Mouse (Mus musculus) intestine, embryonic 16.5 days (tissue): ENCODE data around the gene 1810055G02Rik. TPM values are rescaled to one million over a fixed set of nuclear protein-coding genes. Genes with fewer than 3 reads are reported as not detected.

Experiments
- ATAC-seq: fragments of 200-750 bp; cut with Nextera tagmentation; 2 replicates; pipeline ENCODE4 v1.8.0; 2017; ENCODE audit warnings: moderate TSS enrichment, moderate library complexity
- H3K27ac ChIP-seq: fragments of 300-500 bp; sonication (generic); 2 replicates; pipeline ENCODE4 v1.5.1; 2014; ENCODE audit warnings: mild to moderate bottlenecking, low read length
- H3K27me3 ChIP-seq: fragments of 300-500 bp; sonication (generic); replicated peaks from 2 replicates; pipeline ENCODE4 v1.6.1; 2014; ENCODE audit warnings: low read length, control low read depth, mixed read lengths; ENCODE audit not compliant: control insufficient read depth, insufficient read depth
- H3K36me3 ChIP-seq: fragments of 300-500 bp; sonication (generic); 2 replicates; pipeline ENCODE4 v1.6.1; 2014; ENCODE audit warnings: low read length, control low read depth; ENCODE audit not compliant: control insufficient read depth, insufficient read depth
- H3K4me1 ChIP-seq: fragments of 300-500 bp; sonication (generic); 2 replicates; pipeline ENCODE4 v1.6.1; 2014; ENCODE audit warnings: low read length, control low read depth, mixed read lengths; ENCODE audit not compliant: control insufficient read depth, insufficient read depth
- H3K4me2 ChIP-seq: fragments of 300-500 bp; sonication (generic); 2 replicates; pipeline ENCODE4 v1.6.1; 2014; ENCODE audit warnings: low read depth, low read length, control low read depth
- H3K4me3 ChIP-seq: fragments of 300-500 bp; sonication (generic); 2 replicates; pipeline ENCODE4 v1.5.1; 2014; ENCODE audit warnings: mild to moderate bottlenecking, low read length
- H3K9ac ChIP-seq: fragments of 300-500 bp; sonication (generic); 2 replicates; pipeline ENCODE4 v1.6.1; 2014; ENCODE audit warnings: low read depth, low read length
- H3K9me3 ChIP-seq: fragments of 300-500 bp; sonication (generic); 2 replicates; pipeline ENCODE4 v1.6.1; 2016; ENCODE audit warnings: low read length, control low read depth; ENCODE audit not compliant: control insufficient read depth
- WGBS: fragments of 180-500 bp; shearing (Covaris S2); extraction: QIAGEN DNeasy Blood & Tissue Kit; methylation state at CpG from one replicate; pipeline ENCODE4 v1.1.7; 2014; 5-methylcytosine and 5-hydroxymethylcytosine counted together
- polyA plus RNA-seq: library from polyadenylated mRNA; unstranded; fragments of >200 nt; fragmentation: Nextera tagmentation; extraction: Ambion mirVana; gene quantifications from 2 replicates; pipeline ENCODE4 v1.2.1, GENCODE M21; 2015

1810055G02Rik gene
- 53.8 and 65.6 TPM in 2 replicates for polyA plus RNA-seq

DNA sequence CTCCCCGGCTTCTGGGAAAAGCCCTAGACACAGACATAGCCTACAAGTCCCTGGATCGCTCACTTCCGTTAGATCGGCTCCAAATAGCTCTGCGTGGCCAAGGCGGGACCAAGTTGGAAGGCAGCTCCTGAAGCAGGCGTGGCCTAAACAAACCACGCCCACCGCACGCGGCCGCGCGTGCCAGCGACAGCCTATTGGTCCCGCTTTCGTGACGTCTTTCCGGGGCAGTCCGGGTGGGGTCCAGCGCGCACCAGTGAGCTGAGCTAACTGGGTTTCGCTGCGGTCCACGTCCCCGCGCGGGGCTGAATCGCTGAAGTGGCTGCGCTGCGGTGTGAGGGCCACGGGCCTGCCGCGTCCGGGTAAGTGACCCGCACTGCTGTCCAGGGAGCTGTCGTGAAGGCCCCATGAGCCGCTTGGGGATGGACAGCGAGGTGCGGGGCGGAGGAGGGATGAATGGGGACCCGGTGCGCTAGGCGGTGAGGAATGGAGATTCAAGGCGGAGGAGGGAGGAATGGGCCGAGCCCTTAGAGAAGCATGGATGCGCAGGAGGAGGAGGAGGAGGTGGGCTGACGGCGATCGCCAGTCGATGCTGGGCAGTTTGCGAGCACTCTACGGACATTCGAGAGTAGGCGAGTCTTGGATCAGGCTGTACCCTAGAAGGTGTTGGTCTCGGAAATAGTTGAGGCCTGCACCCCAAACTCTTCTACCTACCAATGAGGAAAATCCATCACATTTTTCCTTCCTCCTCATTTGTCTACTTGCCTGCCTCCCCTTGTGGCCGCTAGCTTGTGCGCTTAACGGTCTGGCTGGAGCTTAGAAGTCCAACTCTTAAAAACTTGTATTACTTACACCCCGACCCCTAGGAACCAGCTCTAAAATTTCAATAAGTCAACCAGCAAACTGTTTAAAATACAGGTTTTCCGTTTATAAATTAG is at the start of gene 1810055G02Rik:
TSS of gene 1810055G02Rik (plus strand) at position 216 of the 935 bp plus-strand sequence.
- Histone ChIP-seq H3K9ac (peak within 1 kb of the TSS; percentile 88), H3K4me3 (peak within 1 kb of the TSS; percentile 84), H3K27ac (peak within 1 kb of the TSS; percentile 91), H3K4me2 (peak within 1 kb of the TSS; percentile 79), H3K27me3 (no peaks in the 10 kb centered on the region), H3K4me1 (peaks cover 11% of the 10 kb centered on the region; the same call in 1 of the 2 replicates), H3K36me3 (no peaks in the 10 kb centered on the region), H3K9me3 (no peaks in the 10 kb centered on the region)
- under 1% methylated on average over 61 of the region's 61 CpGs for WGBS
- peak; percentile 97 for ATAC-seq

DNA sequence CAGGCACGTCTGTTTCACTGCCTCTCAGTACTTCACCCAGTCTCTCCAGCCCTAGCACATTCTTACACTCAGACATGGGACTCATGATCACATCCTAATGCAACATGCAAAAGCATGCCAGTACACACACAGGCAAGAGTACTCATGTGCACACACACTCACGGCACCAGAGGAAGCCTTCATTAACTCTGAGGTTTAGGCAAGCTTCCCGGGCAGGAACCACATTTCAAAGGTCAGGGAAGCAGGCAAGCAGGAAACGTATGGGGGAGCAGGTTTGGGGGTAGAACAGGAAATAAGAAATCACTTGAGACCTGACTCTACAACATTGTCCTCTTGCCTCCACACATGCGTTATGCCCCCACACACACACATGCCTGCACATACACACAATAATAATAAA is 42.6 kb upstream of the 1810055G02Rik start:
- WGBS: 25% methylated on average over 5 of the region's 5 CpGs
- peaks cover 47% of the 10 kb centered on the region for H3K4me1 ChIP-seq
- peak; percentile 19 for ATAC-seq

DNA sequence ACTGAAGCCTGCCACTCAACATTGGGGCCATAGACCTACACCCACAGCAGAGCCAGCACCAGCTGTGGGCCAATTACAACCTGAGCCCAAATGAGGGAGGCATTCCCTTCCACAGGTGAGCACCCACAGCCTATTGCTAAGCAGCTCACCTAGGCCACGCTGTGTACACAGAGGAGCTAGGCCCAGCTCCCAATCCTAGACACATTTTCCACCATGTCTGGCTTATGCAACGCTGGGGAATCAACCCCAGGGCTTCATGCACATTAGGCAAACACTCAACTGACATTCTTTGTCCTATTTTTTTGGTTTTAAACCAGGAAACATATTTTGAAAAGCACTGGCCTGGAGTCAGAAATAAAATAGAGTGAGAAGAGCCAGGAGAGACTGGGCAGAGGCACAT is 41.5 kb upstream of the 1810055G02Rik start:
- Histone ChIP-seq H3K36me3 (no peaks in the 10 kb centered on the region), H3K4me3 (no peak overlapping the region), H3K4me2 (no peak overlapping the region), H3K9me3 (no peaks in the 10 kb centered on the region), H3K27ac (0 out of 2 replicates have a peak overlapping the region, but pooled peaks have one; percentile 42), H3K4me1 (peaks cover 48% of the 10 kb centered on the region), H3K9ac (no peak overlapping the region), H3K27me3 (no peaks in the 10 kb centered on the region)
- WGBS: 79% methylated on average over 2 of the region's 2 CpGs
- no peak for ATAC-seq

More for the DNA sequence above, 42.6 kb upstream of the 1810055G02Rik start:
- Histone ChIP-seq H3K4me2 (no peak overlapping the region), H3K27ac (peak overlapping the region; percentile 42), H3K9ac (no peak overlapping the region), H3K4me3 (no peak overlapping the region), H3K9me3 (no peaks in the 10 kb centered on the region), H3K36me3 (no peaks in the 10 kb centered on the region), H3K27me3 (no peaks in the 10 kb centered on the region)

DNA sequence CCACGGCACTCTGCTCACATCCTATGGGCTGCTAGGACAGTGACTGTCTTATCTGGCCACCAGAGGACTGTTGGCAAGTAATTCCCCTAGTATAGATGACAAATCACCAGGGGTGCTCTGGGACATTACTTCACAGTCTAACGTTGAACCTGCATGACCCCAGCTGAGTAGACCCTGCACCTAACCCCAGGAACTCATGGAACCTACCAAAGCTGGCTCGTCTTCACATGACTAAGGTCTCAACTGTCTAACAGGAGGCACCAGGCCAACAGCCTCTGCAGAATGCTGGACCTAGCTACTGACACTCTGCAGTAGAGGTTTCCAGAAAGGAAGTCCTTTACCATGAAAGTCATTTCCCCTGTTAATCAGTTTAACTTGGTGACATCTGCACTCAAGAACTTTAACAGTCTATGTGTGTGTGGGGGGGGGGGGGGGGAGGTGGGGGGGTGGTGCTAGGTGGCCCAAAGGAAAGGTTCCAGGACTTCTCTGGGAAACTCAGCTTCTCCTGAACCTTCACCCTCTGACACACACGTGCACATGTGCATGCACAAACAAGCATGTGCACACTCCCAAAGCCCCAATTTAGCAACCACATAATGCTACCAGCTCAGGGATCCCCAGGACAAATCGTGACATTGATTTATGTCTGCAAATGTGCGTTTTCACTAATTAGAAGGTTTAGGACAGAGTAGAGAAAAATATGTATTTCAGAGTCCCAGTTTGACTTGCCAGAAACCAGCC is 40.8 kb upstream of the 1810055G02Rik start:
- H3K27ac ChIP-seq: 0 out of 2 replicates have a peak overlapping the region, but pooled peaks have one; percentile 10
- ATAC-seq: no peak

DNA sequence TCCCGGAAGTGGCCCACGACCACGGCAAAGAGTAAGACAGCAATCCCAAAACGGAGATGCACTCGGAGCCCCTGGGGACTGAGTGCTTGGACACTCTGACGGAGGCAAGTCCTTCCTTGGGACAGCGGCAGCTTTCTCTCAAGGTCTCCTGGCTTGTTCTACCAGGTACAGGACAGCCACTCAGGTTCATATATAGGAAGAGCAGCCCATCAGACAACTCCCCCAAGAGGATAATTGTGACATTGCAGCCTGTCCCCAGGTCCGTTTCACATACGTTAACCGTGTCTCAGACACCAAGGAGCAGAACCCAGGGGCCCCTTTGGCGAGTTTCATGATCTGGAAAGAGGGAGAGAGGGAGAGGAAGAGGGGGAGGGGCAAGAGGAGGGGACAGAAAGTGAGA is 40.1 kb upstream of the 1810055G02Rik start:
- H3K4me1 ChIP-seq: peaks cover 48% of the 10 kb centered on the region
- no peak overlapping the region for H3K27ac ChIP-seq
- no peak overlapping the region for H3K9ac ChIP-seq
- H3K4me2 ChIP-seq: no peak overlapping the region
- WGBS: 70% methylated on average over 11 of the region's 11 CpGs
- H3K9me3 ChIP-seq: no peaks in the 10 kb centered on the region
- H3K36me3 ChIP-seq: peaks cover 5% of the 10 kb centered on the region
- no peaks in the 10 kb centered on the region for H3K27me3 ChIP-seq
- no peak overlapping the region for H3K4me3 ChIP-seq
- ATAC-seq: no peak

More for the DNA sequence above, 40.8 kb upstream of the 1810055G02Rik start:
- Histone ChIP-seq H3K4me1 (peaks cover 48% of the 10 kb centered on the region), H3K36me3 (no peaks in the 10 kb centered on the region), H3K9ac (no peak overlapping the region), H3K9me3 (no peaks in the 10 kb centered on the region), H3K27me3 (no peaks in the 10 kb centered on the region), H3K4me2 (no peak overlapping the region), H3K4me3 (no peak overlapping the region)
- WGBS: 72% methylated on average over 6 of the region's 6 CpGs

DNA sequence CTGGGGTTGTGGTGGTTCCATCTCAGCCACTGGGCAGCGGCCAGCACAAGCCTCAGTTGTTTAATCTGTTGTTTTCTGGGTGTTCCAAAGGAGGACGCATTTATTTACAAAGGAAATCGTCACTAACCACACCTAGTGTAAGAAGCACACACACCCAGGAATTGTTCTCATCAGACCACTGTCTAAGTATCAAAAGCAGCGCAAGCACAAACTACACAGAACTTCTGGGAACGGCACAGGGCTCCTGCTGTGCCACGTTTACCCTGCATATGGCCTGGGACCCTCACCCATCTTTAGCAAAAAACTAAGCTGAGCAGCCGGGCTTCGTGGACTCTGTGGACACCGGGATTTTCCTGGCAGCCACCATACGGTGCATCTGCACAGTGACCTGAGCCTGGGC is 39.5 kb upstream of the 1810055G02Rik start:
- H3K27me3 ChIP-seq: no peaks in the 10 kb centered on the region
- H3K27ac ChIP-seq: 0 out of 2 replicates have a peak overlapping the region, but pooled peaks have one; percentile 61
- H3K4me1 ChIP-seq: peaks cover 48% of the 10 kb centered on the region
- WGBS: 75% methylated on average over 10 of the region's 10 CpGs
- peaks cover 10% of the 10 kb centered on the region for H3K36me3 ChIP-seq
- no peak overlapping the region for H3K4me3 ChIP-seq
- no peaks in the 10 kb centered on the region for H3K9me3 ChIP-seq
- peak; percentile 1; the same call in 1 of the 2 replicates for ATAC-seq
- no peak overlapping the region for H3K4me2 ChIP-seq
- H3K9ac ChIP-seq: peak overlapping the region; percentile 35

DNA sequence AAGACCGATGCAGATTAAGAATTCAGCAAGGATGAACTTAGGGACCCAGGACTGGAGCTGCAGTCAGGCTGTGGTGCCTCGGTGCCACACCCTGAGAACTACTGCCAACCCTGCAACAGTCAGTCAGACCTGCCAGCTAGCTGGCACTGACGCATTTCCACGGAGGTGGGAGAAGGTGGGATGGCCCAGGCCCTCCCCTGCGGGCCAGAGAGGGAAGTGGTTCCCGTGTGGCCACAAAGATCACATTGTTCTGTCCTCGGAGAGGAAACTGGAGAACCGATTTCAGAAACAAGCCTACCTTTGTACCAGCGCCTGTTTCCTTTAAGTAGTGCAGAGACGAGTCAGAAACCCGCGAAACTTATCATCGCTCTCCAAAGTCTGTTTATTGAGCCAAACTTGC is 39.0 kb upstream of the 1810055G02Rik start:
- H3K4me3 ChIP-seq: no peak overlapping the region
- peak; percentile 54 for ATAC-seq
- peak overlapping the region; percentile 61 for H3K27ac ChIP-seq
- peaks cover 10% of the 10 kb centered on the region for H3K36me3 ChIP-seq
- 39% methylated on average over 13 of the region's 13 CpGs for WGBS
- peak overlapping the region; percentile 35; the same call in 1 of the 2 replicates for H3K9ac ChIP-seq
- H3K27me3 ChIP-seq: no peaks in the 10 kb centered on the region
- H3K9me3 ChIP-seq: no peaks in the 10 kb centered on the region
- peak overlapping the region; percentile 25; the same call in 1 of the 2 replicates for H3K4me2 ChIP-seq
- H3K4me1 ChIP-seq: peaks cover 51% of the 10 kb centered on the region

DNA sequence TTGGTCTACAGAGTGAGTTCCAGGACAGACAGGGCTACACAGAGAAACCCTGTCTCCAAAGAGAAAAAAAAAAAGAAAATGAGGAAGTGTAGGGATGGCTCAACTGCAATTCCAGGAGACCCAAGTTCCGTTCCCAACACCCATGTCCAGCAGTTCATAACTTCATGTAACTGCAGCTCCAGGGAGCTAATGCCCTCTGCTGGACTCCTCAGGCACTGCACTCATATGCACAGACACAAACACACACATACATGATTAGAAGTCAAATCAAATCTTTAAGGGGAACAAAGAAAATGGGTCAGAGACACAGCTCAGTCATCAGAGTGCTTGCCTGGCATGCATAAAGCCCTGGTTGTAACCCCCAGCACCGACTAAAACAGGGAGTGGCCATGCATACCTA is 34.9 kb upstream of the 1810055G02Rik start:
- H3K9me3 ChIP-seq: no peaks in the 10 kb centered on the region
- H3K4me1 ChIP-seq: peaks cover 30% of the 10 kb centered on the region
- no peak overlapping the region for H3K27ac ChIP-seq
- no peak for ATAC-seq
- no peaks in the 10 kb centered on the region for H3K27me3 ChIP-seq
- peaks cover 10% of the 10 kb centered on the region for H3K36me3 ChIP-seq
- H3K4me2 ChIP-seq: no peak overlapping the region
- no peak overlapping the region for H3K9ac ChIP-seq
- WGBS: 91% methylated on average over 2 of the region's 2 CpGs
- no peak overlapping the region for H3K4me3 ChIP-seq
